Mouse (Mus musculus): Measurements from ENCODE around the gene Gjb5.

GRCm38 (mm10) chr4:127363331-127363730, 5.3 kb upstream of the Gjb5 start:
- TF ChIP-seq SRF (IDR thresholded peaks at IDR 0.05; ENCODE audit: control insufficient read depth, insufficient read length, low read depth) (no peak), MYOD1 (IDR thresholded peaks at IDR 0.05; ENCODE audit: control insufficient read depth in 1 of 3, insufficient read length in 2 of 3, low read depth in 2 of 3) (no peak), MAX (IDR thresholded peaks at IDR 0.05; ENCODE audit: low read depth) (no peak), USF1 (IDR thresholded peaks at IDR 0.05; ENCODE audit: low read depth) (no peak), TCF12 (IDR thresholded peaks at IDR 0.05; ENCODE audit: insufficient read depth, poor library complexity, severe bottlenecking) (no peak), POLR2A (IDR thresholded peaks at IDR 0.05; ENCODE audit: insufficient read length, low read depth) (no peak), CEBPB (IDR thresholded peaks at IDR 0.05; ENCODE audit: insufficient read depth, poor library complexity, severe bottlenecking) (no peak)

Data from myocyte (in vitro differentiated cells).